Mouse (Mus musculus) ES-E14 (cell line): Measurements from ENCODE around the gene Bbs12.

ENCODE experiments used
- CHD2 ChIP-seq: IDR thresholded peaks from 2 replicates; pipeline ENCODE4 v1.6.1; 2014; ENCODE audit warnings: mild to moderate bottlenecking, low read depth, low read length, inconsistent platforms
- HCFC1 ChIP-seq: IDR thresholded peaks from 2 replicates; pipeline ENCODE4 v1.6.1; 2012; ENCODE audit warnings: low read length, inconsistent platforms, borderline replicate concordance; ENCODE audit not compliant: insufficient read depth
- MAFK ChIP-seq: IDR thresholded peaks from 2 replicates; pipeline ENCODE4 v1.6.1; 2014; ENCODE audit warnings: mild to moderate bottlenecking, low read depth, low read length, inconsistent platforms; ENCODE audit not compliant: insufficient read depth
- ZC3H11A ChIP-seq: IDR thresholded peaks from 2 replicates; pipeline ENCODE4 v1.6.1; 2012; ENCODE audit warnings: low read depth, mild to moderate bottlenecking, inconsistent platforms, low read length, borderline replicate concordance
- ZNF384 ChIP-seq: IDR thresholded peaks from 2 replicates; pipeline ENCODE4 v1.6.1; 2012; ENCODE audit warnings: low read depth, low read length, inconsistent platforms

- TF ChIP-seq MAFK = no peak
- TF ChIP-seq ZNF384 = no peak
- no peak for TF ChIP-seq HCFC1
- TF ChIP-seq ZC3H11A = no peak
- no peak for TF ChIP-seq CHD2
Measured at GRCm38 (mm10) chr3:37292654-37293053, 19.7 kb upstream of the Bbs12 start.
